17 mouse cellular contexts compared by ENCODE assay signal in genomic region chr4:107460468-107460867, GRCm38 (mm10). TPM values are rescaled to one million over a fixed set of nuclear protein-coding genes. Genes with fewer than 3 reads are reported as not detected.
"Had no signal": no experiment of that assay in that cellular context is flagged by ENCODE, and none has a peak within 500 bp of the region (broad histone marks: within the 10 kb centered on the region; RNA-seq: fewer than 3 reads in every experiment).

No protein-coding gene starts in this region.

- DNase-seq: kidney, postnatal 14 days; liver; liver, embryonic 13.5 days; liver, postnatal 0 days; lung, postnatal 14 days; retina, postnatal 1 day; right cerebral cortex, postnatal 4 days; spleen, adult 18-20 months; thymus, adult 18-20 months; thymus, postnatal 14 days had no signal

- H3K4me3 ChIP-seq: kidney, embryonic 15.5 days; liver, embryonic 13.5 days; lung, embryonic 15.5 days; megakaryocyte, embryonic 14.5 days; midbrain, embryonic 12.5 days; neural tube, embryonic 13.5 days had no signal

- H3K9me3 ChIP-seq: kidney, embryonic 15.5 days; liver, embryonic 13.5 days; lung, embryonic 15.5 days; megakaryocyte, embryonic 14.5 days; midbrain, embryonic 12.5 days; neural tube, embryonic 13.5 days had no signal

- H3K27ac ChIP-seq: kidney, embryonic 15.5 days; lung, embryonic 15.5 days; macrophage; midbrain, embryonic 12.5 days; neural tube, embryonic 13.5 days had no signal

- H3K36me3 ChIP-seq: kidney, embryonic 15.5 days; liver, embryonic 13.5 days; lung, embryonic 15.5 days; midbrain, embryonic 12.5 days; neural tube, embryonic 13.5 days had no signal

- H3K27me3 ChIP-seq: lung, embryonic 15.5 days; midbrain, embryonic 12.5 days; neural tube, embryonic 13.5 days had no signal

- H3K9ac ChIP-seq: kidney, embryonic 15.5 days; liver, embryonic 13.5 days; liver, postnatal 0 days; lung, embryonic 15.5 days; midbrain, embryonic 12.5 days; neural tube, embryonic 13.5 days had no signal

- ATAC-seq: liver, postnatal 0 days; midbrain, embryonic 16.5 days had no signal

- H3K4me1 ChIP-seq: lung, embryonic 15.5 days had no signal

- H3K4me2 ChIP-seq: kidney, embryonic 15.5 days; liver, embryonic 13.5 days; lung, embryonic 15.5 days; midbrain, embryonic 12.5 days; neural tube, embryonic 13.5 days had no signal

RNA-seq across cellular contexts. Expression of gene Glis1, which starts 26.1 kb away (rescaled TPM):
- polyA plus RNA-seq: macrophage had no signal
